Mouse (Mus musculus): Measurements from ENCODE around the gene Ccdc12.

Gene Ccdc12

GRCm38 (mm10) chr9:110742295-110742950 lies 86.1 kb downstream of the Ccdc12 start:
- no peak for DNase-seq (ENCODE audit: low spot score in 2 of 2)

- DNase-seq (ENCODE audit: low spot score in 2 of 2): no peak
Observed at GRCm38 (mm10) chr9:110742951-110743455, 86.7 kb downstream of the Ccdc12 start.

GRCm38 (mm10) chr9:110743456-110744323 lies 87.4 kb downstream of the Ccdc12 start:
- DNase-seq (ENCODE audit: low spot score in 2 of 2): no peak

- DNase-seq (ENCODE audit: low spot score in 2 of 2): no peak
Observed at GRCm38 (mm10) chr9:110745752-110746151, 89.4 kb downstream of the Ccdc12 start.

- DNase-seq (ENCODE audit: low spot score in 2 of 2): no peak
Observed at GRCm38 (mm10) chr9:110746238-110746637, 89.9 kb downstream of the Ccdc12 start.

GRCm38 (mm10) chr9:110746961-110747360 lies 90.7 kb downstream of the Ccdc12 start, which contains the start of gene Pth1r:
TSS of gene Pth1r (minus strand) at chr9:110747145.
- DNase-seq (ENCODE audit: low spot score in 2 of 2): no peak

GRCm38 (mm10) chr9:110748451-110748850 lies 92.1 kb downstream of the Ccdc12 start:
- DNase-seq (ENCODE audit: low spot score in 2 of 2): no peak

GRCm38 (mm10) chr9:110750404-110751187 lies 94.3 kb downstream of the Ccdc12 start:
- DNase-seq (ENCODE audit: low spot score in 2 of 2): no peak

- no peak for DNase-seq (ENCODE audit: low spot score in 2 of 2)
Observed at GRCm38 (mm10) chr9:110751412-110751811, 95.1 kb downstream of the Ccdc12 start.

GRCm38 (mm10) chr9:110752917-110753435 lies 96.7 kb downstream of the Ccdc12 start:
- DNase-seq (ENCODE audit: low spot score in 2 of 2): no peak

- no peak for DNase-seq (ENCODE audit: low spot score in 2 of 2)
Observed at GRCm38 (mm10) chr9:110753773-110754172, 97.5 kb downstream of the Ccdc12 start.

GRCm38 (mm10) chr9:110757816-110758215 lies 101.5 kb downstream of the Ccdc12 start:
- DNase-seq (ENCODE audit: low spot score in 2 of 2): no peak

GRCm38 (mm10) chr9:110758605-110759004 lies 102.3 kb downstream of the Ccdc12 start:
- no peak for DNase-seq (ENCODE audit: low spot score in 2 of 2)

- DNase-seq (ENCODE audit: low spot score in 2 of 2): peak in 1 of 2 experiments; percentile 33
Observed at GRCm38 (mm10) chr9:110759265-110759664, 103.0 kb downstream of the Ccdc12 start.

- no peak for DNase-seq (ENCODE audit: low spot score in 2 of 2)
Observed at GRCm38 (mm10) chr9:110760886-110761285, 104.6 kb downstream of the Ccdc12 start.
